Comparison of ENCODE assay signal across 28 mouse cellular contexts in genomic region chr12:24912876-24913275, GRCm38 (mm10).
DNase-seq lines count a peak whose midpoint lies in the region; ATAC-seq and TF ChIP-seq lines count a peak whose summit lies in the region.
"Had no signal": no experiment of that assay in that cellular context is flagged by ENCODE, and none has a peak within 500 bp of the region (broad histone marks: within the 10 kb centered on the region; RNA-seq: fewer than 3 reads in every experiment).

No protein-coding gene starts in this region.

- no peaks in the 10 kb centered on the region for H3K79me2 ChIP-seq in heart, adult 2 months (replicated peaks; ENCODE audit: control insufficient read depth, insufficient read depth, low read length)

- H3K4me2 ChIP-seq in heart, embryonic 14.5 days (ENCODE audit: low read length): peak overlapping the region; percentile 42
- peak overlapping the region; percentile 30; the same call in 1 of the 2 replicates for H3K4me2 ChIP-seq in heart, postnatal 0 days (ENCODE audit: low read depth, low read length)
- no peak overlapping the region for H3K4me2 ChIP-seq in hindbrain, embryonic 16.5 days (ENCODE audit: low read length)
- H3K4me2 ChIP-seq: forebrain, embryonic 13.5 days; hindbrain, embryonic 14.5 days; liver, embryonic 15.5 days; midbrain, embryonic 15.5 days; neural tube, embryonic 15.5 days; stomach, embryonic 15.5 days had no signal

- H3K27ac ChIP-seq in heart, adult 2 months: peak overlapping the region; percentile 53
- H3K27ac ChIP-seq in heart, embryonic 14.5 days (replicated peaks in 1 of 2; ENCODE audit: control insufficient read depth in 1 of 2, insufficient read depth in 1 of 2, low read depth in 2 of 2, low read length in 2 of 2): peak overlapping the region; percentile 84 to 93
- H3K27ac ChIP-seq in heart, postnatal 0 days (ENCODE audit: low read depth): peak overlapping the region; percentile 85
- no peak overlapping the region for H3K27ac ChIP-seq in hindbrain, embryonic 16.5 days (ENCODE audit: low read depth, low read length)
- H3K27ac ChIP-seq: forebrain, embryonic 13.5 days; hindbrain, embryonic 14.5 days; kidney, postnatal 0 days; liver, embryonic 15.5 days; midbrain, embryonic 10.5 days; midbrain, embryonic 15.5 days; neural tube, embryonic 15.5 days; stomach, embryonic 15.5 days had no signal

- H3K4me1 ChIP-seq in heart, adult 2 months (ENCODE audit: control insufficient read depth, insufficient read depth, low read length): no peaks in the 10 kb centered on the region; the same call in 1 of the 2 replicates
- H3K4me1 ChIP-seq in heart, embryonic 14.5 days (ENCODE audit: control insufficient read depth in 2 of 2, insufficient read depth in 2 of 2, low read length in 2 of 2): peaks cover 22 to 32% of the 10 kb centered on the region in 2 experiments
- H3K4me1 ChIP-seq in heart, postnatal 0 days (ENCODE audit: control insufficient read depth, insufficient read depth): peaks cover 17% of the 10 kb centered on the region
- no peaks in the 10 kb centered on the region for H3K4me1 ChIP-seq in hindbrain, embryonic 16.5 days (ENCODE audit: control insufficient read depth, insufficient read depth, low read depth, low read length)
- H3K4me1 ChIP-seq: forebrain, embryonic 13.5 days; liver, embryonic 15.5 days; midbrain, embryonic 10.5 days; midbrain, embryonic 15.5 days; neural tube, embryonic 15.5 days; stomach, embryonic 15.5 days had no signal

- no peaks in the 10 kb centered on the region for H3K9me3 ChIP-seq in heart, embryonic 14.5 days (ENCODE audit: control insufficient read depth, low read length)
- no peaks in the 10 kb centered on the region for H3K9me3 ChIP-seq in heart, postnatal 0 days (replicated peaks; ENCODE audit: control insufficient read depth, low read length)
- H3K9me3 ChIP-seq in hindbrain, embryonic 16.5 days (ENCODE audit: control insufficient read depth, low read length): no peaks in the 10 kb centered on the region
- H3K9me3 ChIP-seq: forebrain, embryonic 13.5 days; liver, embryonic 15.5 days; midbrain, embryonic 10.5 days; midbrain, embryonic 15.5 days; neural tube, embryonic 15.5 days; stomach, embryonic 15.5 days had no signal

- intact Hi-C loops in heart, adult 2 months (cut with DNase I): no loop called here
- intact Hi-C loops in heart, postnatal 10 days (cut with DNase I): no loop called here

- H3K36me3 ChIP-seq in heart, adult 2 months (ENCODE audit: control insufficient read depth, insufficient read depth, low read length): peaks cover 3% of the 10 kb centered on the region; the same call in 1 of the 2 replicates
- H3K36me3 ChIP-seq in heart, embryonic 14.5 days (ENCODE audit: control insufficient read depth, insufficient read depth, low read length): peaks cover 11% of the 10 kb centered on the region; the same call in 1 of the 2 replicates
- 0 out of 2 replicates have a peak, but pooled peaks cover 10% of the 10 kb centered on the region for H3K36me3 ChIP-seq in heart, postnatal 0 days (replicated peaks; ENCODE audit: control insufficient read depth, insufficient read depth, low read length)
- H3K36me3 ChIP-seq in hindbrain, embryonic 16.5 days (ENCODE audit: control insufficient read depth, insufficient read depth, low read length): peaks cover 12% of the 10 kb centered on the region
- H3K36me3 ChIP-seq: liver, embryonic 15.5 days; stomach, embryonic 15.5 days had no signal

- no peak for DNase-seq in heart, adult 2 months
- no peak for DNase-seq in heart, adult 8-10 months (ENCODE audit: low spot score)
- no peak for DNase-seq in heart, postnatal 10 days
- DNase-seq in forelimb bud, embryonic 11.5 days (ENCODE audit: low read depth, low spot score): peak; percentile 81
- no peak for DNase-seq in heart, postnatal 0 days (ENCODE audit: low spot score)
- no peak for DNase-seq in right cerebral cortex, adult 2 months (ENCODE audit: low spot score in 2 of 2)
- DNase-seq: adrenal gland, postnatal 14 days; cerebellum, adult 11 months; cerebellum, adult 9-10 months; cerebellum, postnatal 36 days; gastrocnemius, postnatal 25 days; kidney, adult 18-20 months; layer of hippocampus, postnatal 36 days; left cerebral cortex, postnatal 4 days; lung, postnatal 14 days; retina, postnatal 1 day; right cerebral cortex, postnatal 25 days had no signal

- TF ChIP-seq EP300 in heart, adult 2 months (IDR thresholded peaks at IDR 0.05; ENCODE audit: insufficient read depth, low read depth, low read length): no peak
- no peak for TF ChIP-seq EP300 in heart, postnatal 0 days (IDR thresholded peaks at IDR 0.05; ENCODE audit: low read depth)

- no peak overlapping the region for H3K9ac ChIP-seq in heart, adult 2 months (ENCODE audit: low read depth, low read length)
- peak overlapping the region; percentile 45; the same call in 1 of the 2 replicates for H3K9ac ChIP-seq in heart, embryonic 14.5 days (ENCODE audit: low read length)
- peak overlapping the region; percentile 41 for H3K9ac ChIP-seq in heart, postnatal 0 days (replicated peaks; ENCODE audit: low read depth, low read length)
- no peak overlapping the region for H3K9ac ChIP-seq in hindbrain, embryonic 16.5 days (ENCODE audit: low read depth, low read length)
- H3K9ac ChIP-seq: forebrain, embryonic 13.5 days; hindbrain, embryonic 14.5 days; liver, embryonic 15.5 days; midbrain, embryonic 15.5 days; neural tube, embryonic 15.5 days; stomach, embryonic 15.5 days had no signal

- no peak for TF ChIP-seq CTCF in heart, adult 2 months (IDR thresholded peaks at IDR 0.05)
- TF ChIP-seq CTCF in heart, postnatal 0 days (IDR thresholded peaks at IDR 0.05; ENCODE audit: low read depth): no peak

- TF ChIP-seq POLR2A in heart, adult 2 months (IDR thresholded peaks at IDR 0.05; ENCODE audit: insufficient read depth, low read depth, low read length): no peak

- H3K4me3 ChIP-seq in heart, adult 2 months: no peak overlapping the region
- H3K4me3 ChIP-seq in heart, embryonic 14.5 days (ENCODE audit: control insufficient read depth in 1 of 2, insufficient read depth in 1 of 2, low read depth in 1 of 2, low read length in 2 of 2): no peak overlapping the region
- H3K4me3 ChIP-seq in heart, postnatal 0 days (ENCODE audit: low read depth, low read length): no peak overlapping the region
- H3K4me3 ChIP-seq in hindbrain, embryonic 16.5 days (ENCODE audit: low read length): no peak overlapping the region
- H3K4me3 ChIP-seq: forebrain, embryonic 13.5 days; liver, embryonic 15.5 days; midbrain, embryonic 10.5 days; midbrain, embryonic 15.5 days; neural tube, embryonic 15.5 days; stomach, embryonic 15.5 days had no signal

- WGBS in heart, adult 2 months: 96% methylated on average over 1 of the region's 1 CpGs
- WGBS in heart, embryonic 14.5 days: 94% methylated on average over 1 of the region's 1 CpGs
- WGBS in heart, postnatal 0 days: 98% methylated on average over 1 of the region's 1 CpGs
- 88% methylated on average over 1 of the region's 1 CpGs for WGBS in hindbrain, embryonic 16.5 days

- no peak for ATAC-seq in heart, embryonic 14.5 days (ENCODE audit: insufficient number of reproducible peaks, insufficient read depth, low FRiP score, low read depth)
- no peak for ATAC-seq in heart, postnatal 0 days (ENCODE audit: insufficient read depth, low read depth)
- no peak for ATAC-seq in hindbrain, embryonic 16.5 days
- ATAC-seq: CD4-positive, CD25-positive, alpha-beta regulatory T cell, adult 4 months; forebrain, embryonic 13.5 days; midbrain, embryonic 15.5 days had no signal

- H3K27me3 ChIP-seq in heart, adult 2 months (ENCODE audit: control insufficient read depth, insufficient read depth, low read length): no peaks in the 10 kb centered on the region
- H3K27me3 ChIP-seq in heart, embryonic 14.5 days (ENCODE audit: control insufficient read depth, insufficient read depth, low read length): no peaks in the 10 kb centered on the region
- H3K27me3 ChIP-seq in heart, postnatal 0 days (ENCODE audit: control insufficient read depth, insufficient read depth, low read length): no peaks in the 10 kb centered on the region
- no peaks in the 10 kb centered on the region for H3K27me3 ChIP-seq in hindbrain, embryonic 16.5 days (replicated peaks; ENCODE audit: control insufficient read depth, insufficient read depth, low read length)
- H3K27me3 ChIP-seq: forebrain, embryonic 13.5 days; liver, embryonic 15.5 days; midbrain, embryonic 15.5 days; neural tube, embryonic 15.5 days; stomach, embryonic 15.5 days had no signal

Comparison
In these comparisons a context has a peak if more than half of its experiments do, and no peak if none do; other contexts are left out.
1. H3K9ac ChIP-seq: peak in heart, embryonic 14.5 days (single experiment) and heart, postnatal 0 days (single experiment); none in heart, adult 2 months (single experiment) and hindbrain, embryonic 16.5 days (single experiment).